ENCODE assay signal across 7 mouse cellular contexts in the genomic region with DNA sequence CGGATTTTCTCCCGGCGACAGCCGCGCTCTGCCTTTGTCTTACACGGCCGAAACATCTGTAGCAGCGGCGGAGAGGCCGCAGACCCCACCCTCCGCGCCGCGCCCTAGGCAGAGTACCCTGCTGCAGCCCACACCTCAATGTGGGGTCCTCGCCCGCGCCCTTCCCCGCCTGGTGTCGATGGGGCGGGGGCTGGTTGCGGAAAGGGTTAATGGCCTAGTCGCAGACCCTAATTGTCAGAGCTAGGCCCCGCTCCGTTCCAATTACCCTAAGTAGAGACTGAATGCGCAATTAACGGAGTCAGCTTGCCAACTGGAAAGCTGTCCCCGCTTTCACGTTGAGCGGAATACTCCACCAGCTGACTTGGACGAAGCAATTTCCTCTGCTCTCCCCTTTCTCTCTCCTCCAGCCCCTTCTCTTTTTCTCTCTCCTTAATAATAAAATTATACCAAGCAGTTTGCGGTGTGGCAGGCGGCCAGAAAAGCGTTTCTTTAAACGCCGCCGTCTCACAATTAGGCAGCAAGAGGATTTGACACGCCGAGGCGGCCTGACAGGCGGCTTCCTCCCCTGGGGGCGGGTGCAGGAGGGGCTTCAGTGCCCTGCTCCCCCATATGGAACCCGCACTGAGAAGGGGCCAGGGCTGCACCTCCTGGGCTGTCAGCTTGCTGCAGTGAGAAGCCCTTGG. TPM values are rescaled to one million over a fixed set of nuclear protein-coding genes. Genes with fewer than 3 reads are reported as not detected.
DNase-seq lines count a peak whose midpoint lies in the region; ATAC-seq and TF ChIP-seq lines count a peak whose summit lies in the region.

No protein-coding gene starts in this region.

- no peaks in the 10 kb centered on the region for H3K9me3 ChIP-seq in ES-E14 (ENCODE audit: control insufficient read depth, insufficient read depth, low read depth, low read length)
- H3K9me3 ChIP-seq in forebrain, embryonic 15.5 days: no peaks in the 10 kb centered on the region
- H3K9me3 ChIP-seq in hindbrain, postnatal 0 days (ENCODE audit: low read length): no peaks in the 10 kb centered on the region
- H3K9me3 ChIP-seq in stomach, embryonic 14.5 days (ENCODE audit: control insufficient read depth, low read depth, low read length): no peaks in the 10 kb centered on the region

- H3K27ac ChIP-seq in ES-E14 (ENCODE audit: insufficient read depth, low read depth, low read length, poor library complexity, severe bottlenecking): peak overlapping the region; percentile 94
- H3K27ac ChIP-seq in forebrain, embryonic 15.5 days (replicated peaks): peak overlapping the region; percentile 100
- H3K27ac ChIP-seq in hindbrain, postnatal 0 days: peak overlapping the region; percentile 99
- H3K27ac ChIP-seq in stomach, embryonic 14.5 days (ENCODE audit: low read length): peak overlapping the region; percentile 90

- H3K27me3 ChIP-seq in forebrain, embryonic 15.5 days: no peaks in the 10 kb centered on the region
- no peaks in the 10 kb centered on the region for H3K27me3 ChIP-seq in hindbrain, postnatal 0 days (ENCODE audit: insufficient read depth, low read length)
- no peaks in the 10 kb centered on the region for H3K27me3 ChIP-seq in stomach, embryonic 14.5 days (ENCODE audit: control insufficient read depth, insufficient read depth, low read length)

- TF ChIP-seq CTCF in hindbrain, postnatal 0 days (IDR thresholded peaks at IDR 0.05; ENCODE audit: low read depth): no peak

- peak overlapping the region; percentile 57; the same call in 1 of the 2 replicates for H3K9ac ChIP-seq in ES-E14 (ENCODE audit: insufficient read depth, low read depth, low read length, poor library complexity, severe bottlenecking)
- H3K9ac ChIP-seq in forebrain, embryonic 15.5 days (replicated peaks): peak overlapping the region; percentile 78
- H3K9ac ChIP-seq in hindbrain, postnatal 0 days (replicated peaks; ENCODE audit: low read length): peak overlapping the region; percentile 84
- H3K9ac ChIP-seq in stomach, embryonic 14.5 days (replicated peaks; ENCODE audit: low read depth, low read length): peak overlapping the region; percentile 59; the same call in 1 of the 2 replicates

- under 1% methylated on average over 42 of the region's 42 CpGs for WGBS in forebrain, embryonic 15.5 days
- under 1% methylated on average over 42 of the region's 42 CpGs for WGBS in hindbrain, postnatal 0 days
- 1% methylated on average over 42 of the region's 42 CpGs for WGBS in stomach, embryonic 14.5 days

- no peak for DNase-seq in ES-E14 (ENCODE audit: low read depth, low spot score)
- DNase-seq in brain, embryonic 18.5 days (ENCODE audit: low read depth, low spot score): peak; percentile 80
- DNase-seq in hindbrain, postnatal 0 days (ENCODE audit: low spot score): peak; percentile 92
- peak; percentile 65 to 67 for DNase-seq in left cerebral cortex, adult 8-10 months (ENCODE audit: low spot score in 2 of 2)
- peak; percentile 40 for DNase-seq in mesoderm, embryonic 11.5 days (ENCODE audit: low read depth, low spot score)

- H3K4me3 ChIP-seq in ES-E14 (ENCODE audit: insufficient read depth in 1 of 2, low read depth in 1 of 2, low read length in 2 of 2, poor library complexity in 1 of 2, severe bottlenecking in 1 of 2): peak overlapping the region; percentile 78 to 86
- peak overlapping the region; percentile 73 for H3K4me3 ChIP-seq in forebrain, embryonic 15.5 days
- peak overlapping the region; percentile 71 for H3K4me3 ChIP-seq in hindbrain, postnatal 0 days (ENCODE audit: low read length)
- peak overlapping the region; percentile 60 for H3K4me3 ChIP-seq in stomach, embryonic 14.5 days (ENCODE audit: low read depth, low read length)

- H3K4me1 ChIP-seq in ES-E14 (ENCODE audit: control insufficient read depth in 2 of 2, insufficient read depth in 2 of 2, low read length in 2 of 2, poor library complexity in 1 of 2): peaks cover 6 to 20% of the 10 kb centered on the region in 2 experiments; a peak in 3 of 4 replicates
- H3K4me1 ChIP-seq in forebrain, embryonic 15.5 days: peaks cover 87% of the 10 kb centered on the region
- H3K4me1 ChIP-seq in hindbrain, postnatal 0 days (ENCODE audit: insufficient read depth, low read length): peaks cover 49% of the 10 kb centered on the region
- peaks cover 63% of the 10 kb centered on the region for H3K4me1 ChIP-seq in stomach, embryonic 14.5 days (ENCODE audit: control insufficient read depth, insufficient read depth, low read length)

- H3K4me2 ChIP-seq in forebrain, embryonic 15.5 days (replicated peaks): peak overlapping the region; percentile 92
- H3K4me2 ChIP-seq in hindbrain, postnatal 0 days (ENCODE audit: low read depth, low read length): peak overlapping the region; percentile 96
- H3K4me2 ChIP-seq in stomach, embryonic 14.5 days (replicated peaks; ENCODE audit: low read depth, low read length): peak overlapping the region; percentile 98

- in situ Hi-C loops in ES-E14 (cut with MboI; ENCODE audit: low sequenced_read_pairs in 2 of 2, unreplicated experiment in 2 of 2): no loop called here

- peaks cover 7% of the 10 kb centered on the region; the same call in 1 of the 2 replicates for H3K36me3 ChIP-seq in ES-E14 (ENCODE audit: control insufficient read depth, insufficient read depth, low read length, poor library complexity, severe bottlenecking)
- H3K36me3 ChIP-seq in forebrain, embryonic 15.5 days: no peaks in the 10 kb centered on the region
- 0 out of 2 replicates have a peak, but pooled peaks cover 3% of the 10 kb centered on the region for H3K36me3 ChIP-seq in hindbrain, postnatal 0 days (ENCODE audit: insufficient read depth, low read length)
- H3K36me3 ChIP-seq in stomach, embryonic 14.5 days (ENCODE audit: control insufficient read depth, insufficient read depth, low read length): no peaks in the 10 kb centered on the region

- ATAC-seq in forebrain, embryonic 15.5 days (replicated peaks): peak; percentile 82
- ATAC-seq in hindbrain, postnatal 0 days: peak; percentile 48
- ATAC-seq in stomach, embryonic 14.5 days (ENCODE audit: insufficient number of reproducible peaks, insufficient read depth, low FRiP score, low read depth): no peak

TF ChIP-seq in ES-E14, 5 proteins besides CTCF, POLR2A, EP300 and RAD21:
- no peak for TF ChIP-seq MAFK (IDR thresholded peaks at IDR 0.05; ENCODE audit: insufficient read depth, low read depth, low read length)
- TF ChIP-seq ZNF384 (IDR thresholded peaks at IDR 0.05; ENCODE audit: low read depth, low read length): no peak
- no peak for TF ChIP-seq ZC3H11A (IDR thresholded peaks at IDR 0.05; ENCODE audit: borderline replicate concordance, low read depth, low read length)
- no peak for TF ChIP-seq HCFC1 (IDR thresholded peaks at IDR 0.05; ENCODE audit: borderline replicate concordance, insufficient read depth, low read length)
- no peak for TF ChIP-seq CHD2 (IDR thresholded peaks at IDR 0.05; ENCODE audit: low read depth, low read length)

RNA-seq across cellular contexts. Expression of a gene that starts 45.3 kb away (rescaled TPM):
- total RNA-seq in ES-E14 (2012; rRNA removed): 136 and 236 TPM in 2 replicates
- polyA plus RNA-seq in forebrain, embryonic 15.5 days (2015; fragmentation: Nextera tagmentation; extraction: Ambion mirVana): 48.2 and 52.7 TPM in 2 replicates
- 163 and 169 TPM in 2 replicates for total RNA-seq in hindbrain, postnatal 0 days (2014; rRNA removed)
- 50.6 and 59.5 TPM in 2 replicates for polyA plus RNA-seq in hindbrain, postnatal 0 days (2015; fragmentation: Nextera tagmentation; extraction: Ambion mirVana)
- total RNA-seq in left cerebral cortex, adult 8-10 months (2022): 100 to 1,000 TPM in 2 of 4 experiments, 10 to 100 TPM in 2; 85.8 to 103 (median 100) TPM
- polyA plus RNA-seq in stomach, embryonic 14.5 days (2014; fragmentation: Nextera tagmentation; extraction: Ambion mirVana): 70.9 and 72.6 TPM in 2 replicates
